In the genomic region with DNA sequence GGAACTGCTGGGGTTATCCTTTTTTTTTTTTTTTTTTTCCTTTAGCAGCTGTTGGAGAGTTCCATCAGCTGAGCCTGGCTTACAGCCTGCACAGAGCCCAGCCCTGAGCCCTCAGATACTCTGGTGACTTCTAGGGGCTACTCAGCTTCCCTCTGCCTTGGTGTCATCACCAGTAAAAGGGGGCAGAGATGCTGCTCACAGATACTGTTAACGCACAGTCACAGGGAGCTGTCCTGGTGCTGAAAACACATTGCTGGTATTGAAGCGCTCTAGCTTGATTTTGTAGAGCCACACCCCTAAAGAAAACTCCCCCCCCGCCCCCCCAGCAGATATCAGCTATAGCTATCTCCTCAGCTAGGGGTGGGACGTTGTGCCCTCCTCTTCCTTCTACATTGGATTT, we compare ENCODE assay signal across 8 mouse cellular contexts.
DNase-seq lines count a peak whose midpoint lies in the region; ATAC-seq and TF ChIP-seq lines count a peak whose summit lies in the region.
"Had no signal": no experiment of that assay in that cellular context is flagged by ENCODE, and none has a peak within 500 bp of the region (broad histone marks: within the 10 kb centered on the region; RNA-seq: fewer than 3 reads in every experiment).

No protein-coding gene starts in this region.

- no peak for TF ChIP-seq POLR2A in brain, embryonic 14.5 days (IDR thresholded peaks at IDR 0.05; ENCODE audit: borderline replicate concordance, extremely low read depth, insufficient read depth, insufficient read length, poor library complexity, severe bottlenecking)

- DNase-seq in kidney, postnatal 4 days = peak; percentile 81 to 84
- DNase-seq in Muller cell, postnatal 12 days (ENCODE audit: inconsistent ontology term) = peak; percentile 27
- DNase-seq in brain, embryonic 14.5 days (ENCODE audit: low read depth) = peak; percentile 31
- peak; percentile 21 for DNase-seq in lung, postnatal 36 days
- no peak for DNase-seq in heart, adult 11 months
- DNase-seq in heart, adult 9 months (ENCODE audit: low spot score in 2 of 2) = no peak

- no peaks in the 10 kb centered on the region for H3K9me3 ChIP-seq in kidney, embryonic 15.5 days (replicated peaks)
- H3K9me3 ChIP-seq: embryonic facial prominence, embryonic 13.5 days had no signal

- H3K4me1 ChIP-seq in kidney, embryonic 15.5 days = no peaks in the 10 kb centered on the region
- H3K4me1 ChIP-seq: embryonic facial prominence, embryonic 13.5 days had no signal

- 8% methylated on average over 4 of the region's 4 CpGs for WGBS in kidney, embryonic 15.5 days

- ATAC-seq in kidney, embryonic 15.5 days (replicated peaks; ENCODE audit: low FRiP score) = no peak

- TF ChIP-seq CTCF in brain, embryonic 14.5 days (IDR thresholded peaks at IDR 0.05; ENCODE audit: borderline replicate concordance, extremely low read depth, insufficient read depth, insufficient read length) = no peak

- H3K27me3 ChIP-seq in kidney, embryonic 15.5 days = no peaks in the 10 kb centered on the region
- H3K27me3 ChIP-seq: embryonic facial prominence, embryonic 13.5 days had no signal

- H3K36me3 ChIP-seq in kidney, embryonic 15.5 days = no peaks in the 10 kb centered on the region
- H3K36me3 ChIP-seq: embryonic facial prominence, embryonic 13.5 days had no signal

- H3K27ac ChIP-seq in kidney, embryonic 15.5 days = no peak overlapping the region
- H3K27ac ChIP-seq: embryonic facial prominence, embryonic 13.5 days had no signal

- no peak overlapping the region for H3K9ac ChIP-seq in kidney, embryonic 15.5 days
- H3K9ac ChIP-seq: embryonic facial prominence, embryonic 13.5 days had no signal

- no peak overlapping the region for H3K4me2 ChIP-seq in kidney, embryonic 15.5 days
- H3K4me2 ChIP-seq: embryonic facial prominence, embryonic 13.5 days had no signal

- H3K4me3 ChIP-seq in kidney, embryonic 15.5 days (replicated peaks) = no peak overlapping the region
- H3K4me3 ChIP-seq: embryonic facial prominence, embryonic 13.5 days had no signal

Comparison
In these comparisons a context has a peak if more than half of its experiments do, and no peak if none do; other contexts are left out.
1. DNase-seq: peak in kidney, postnatal 4 days (2 of 2), Muller cell, postnatal 12 days (single experiment), brain, embryonic 14.5 days (single experiment) and lung, postnatal 36 days (single experiment); none in heart, adult 11 months (single experiment) and heart, adult 9 months (0 of 2).